Mouse (Mus musculus) forebrain, embryonic 11.5 days (tissue): Measurements from ENCODE around the gene Hoxa9. TPM values are rescaled to one million over a fixed set of nuclear protein-coding genes. Genes with fewer than 3 reads are reported as not detected.

ENCODE experiments used
- ATAC-seq: fragments of 200-750 bp; cut with Nextera tagmentation; replicated peaks from 2 replicates; pipeline ENCODE4 v1.8.0; 2017; ENCODE audit warnings: moderate TSS enrichment; ENCODE audit not compliant: low FRiP score
- DNase-seq: peaks from one replicate; pipeline ENCODE4 v3.0.0-alpha.2; 2017; ENCODE audit warnings: low spot score
- H3K27ac ChIP-seq: fragments of 300-500 bp; sonication (generic); 2 replicates; pipeline ENCODE4 v1.5.1; 2014; ENCODE audit warnings: low read depth, low read length
- H3K27me3 ChIP-seq: fragments of 300-500 bp; sonication (generic); 2 replicates; pipeline ENCODE4 v1.6.1; 2014; ENCODE audit warnings: mild to moderate bottlenecking, low read length, mixed read lengths; ENCODE audit not compliant: control insufficient read depth, insufficient read depth
- H3K36me3 ChIP-seq: fragments of 300-500 bp; sonication (generic); 2 replicates; pipeline ENCODE4 v1.6.1; 2014; ENCODE audit warnings: mild to moderate bottlenecking, low read length, moderate library complexity, mixed read lengths; ENCODE audit not compliant: control insufficient read depth, insufficient read depth
- H3K4me1 ChIP-seq: fragments of 300-500 bp; sonication (generic); replicated peaks from 2 replicates; pipeline ENCODE4 v1.6.1; 2014; ENCODE audit warnings: low read length, mixed read lengths; ENCODE audit not compliant: control insufficient read depth, insufficient read depth
- H3K4me2 ChIP-seq: fragments of 300-500 bp; sonication (generic); 2 replicates; pipeline ENCODE4 v1.6.1; 2014; ENCODE audit warnings: low read depth, mild to moderate bottlenecking, low read length, moderate library complexity, mixed read lengths; ENCODE audit not compliant: severe bottlenecking
- H3K4me3 ChIP-seq: fragments of 300-500 bp; sonication (generic); 2 replicates; pipeline ENCODE4 v1.5.1; 2014; ENCODE audit warnings: low read depth, low read length
- H3K9ac ChIP-seq: fragments of 300-500 bp; sonication (generic); 2 replicates; pipeline ENCODE4 v1.6.1; 2014; ENCODE audit warnings: low read length
- H3K9me3 ChIP-seq: fragments of 300-500 bp; sonication (generic); 2 replicates; pipeline ENCODE4 v1.6.1; 2016; ENCODE audit warnings: low read length, mixed read lengths; ENCODE audit not compliant: control insufficient read depth
- WGBS: fragments of 180-500 bp; shearing (Covaris S2); extraction: QIAGEN DNeasy Blood & Tissue Kit; methylation state at CpG from one replicate; pipeline ENCODE4 v1.1.7; 2014; 5-methylcytosine and 5-hydroxymethylcytosine counted together
- polyA plus RNA-seq: library from polyadenylated mRNA; unstranded; fragments of >200 nt; fragmentation: Nextera tagmentation; extraction: Ambion mirVana; gene quantifications from 2 replicates; pipeline ENCODE4 v1.2.1, GENCODE M21; 2014

The Hoxa9 gene
- polyA plus RNA-seq, 1 experiment from 2014 or later = not detected

GRCm38 (mm10) chr6:52270494-52271480 lies 39.9 kb upstream of the Hoxa9 start:
- no peak for ATAC-seq
- peak; percentile 80 for DNase-seq
- H3K36me3 ChIP-seq = no peaks in the 10 kb centered on the region
- H3K9me3 ChIP-seq = no peaks in the 10 kb centered on the region
- H3K4me2 ChIP-seq = no peak overlapping the region
- H3K27me3 ChIP-seq = peaks cover 95% of the 10 kb centered on the region
- H3K4me3 ChIP-seq = no peak overlapping the region
- H3K27ac ChIP-seq = no peak overlapping the region
- H3K9ac ChIP-seq = no peak overlapping the region
- WGBS = 5% methylated on average over 23 of the region's 23 CpGs
- H3K4me1 ChIP-seq = no peaks in the 10 kb centered on the region

GRCm38 (mm10) chr6:52268756-52269155 lies 37.9 kb upstream of the Hoxa9 start:
- H3K9ac ChIP-seq = no peak overlapping the region
- 4% methylated on average over 3 of the region's 3 CpGs for WGBS
- ATAC-seq (no peak), DNase-seq (peak; percentile 43)
- H3K4me2 ChIP-seq = no peak overlapping the region
- H3K4me1 ChIP-seq = no peaks in the 10 kb centered on the region
- H3K4me3 ChIP-seq = no peak overlapping the region
- H3K9me3 ChIP-seq = no peaks in the 10 kb centered on the region
- no peak overlapping the region for H3K27ac ChIP-seq
- H3K27me3 ChIP-seq = peaks cover 95% of the 10 kb centered on the region
- no peaks in the 10 kb centered on the region for H3K36me3 ChIP-seq

- H3K27me3 ChIP-seq = peaks cover 95% of the 10 kb centered on the region
- DNase-seq (peak; percentile 39), ATAC-seq (no peak)
- no peak overlapping the region for H3K27ac ChIP-seq
- no peaks in the 10 kb centered on the region for H3K4me1 ChIP-seq
- 2% methylated on average over 7 of the region's 7 CpGs for WGBS
- no peaks in the 10 kb centered on the region for H3K36me3 ChIP-seq
- no peak overlapping the region for H3K9ac ChIP-seq
- H3K9me3 ChIP-seq = no peaks in the 10 kb centered on the region
- H3K4me3 ChIP-seq = no peak overlapping the region
- H3K4me2 ChIP-seq = no peak overlapping the region
Observed at GRCm38 (mm10) chr6:52268341-52268740, 37.5 kb upstream of the Hoxa9 start.

GRCm38 (mm10) chr6:52267691-52268090 lies 36.8 kb upstream of the Hoxa9 start:
- no peak for ATAC-seq
- H3K27ac ChIP-seq = no peak overlapping the region
- 3% methylated on average over 3 of the region's 3 CpGs for WGBS
- no peak overlapping the region for H3K4me2 ChIP-seq
- peak; percentile 41 for DNase-seq
- H3K36me3 ChIP-seq = no peaks in the 10 kb centered on the region
- H3K9ac ChIP-seq = no peak overlapping the region
- no peaks in the 10 kb centered on the region for H3K9me3 ChIP-seq
- H3K27me3 ChIP-seq = peaks cover 95% of the 10 kb centered on the region
- no peak overlapping the region for H3K4me3 ChIP-seq
- H3K4me1 ChIP-seq = no peaks in the 10 kb centered on the region

GRCm38 (mm10) chr6:52267221-52267620 lies 36.3 kb upstream of the Hoxa9 start:
- Histone ChIP-seq H3K27me3 (peaks cover 95% of the 10 kb centered on the region), H3K4me2 (no peak overlapping the region), H3K9ac (no peak overlapping the region), H3K9me3 (no peaks in the 10 kb centered on the region), H3K4me3 (no peak overlapping the region), H3K36me3 (no peaks in the 10 kb centered on the region), H3K27ac (no peak overlapping the region), H3K4me1 (0 out of 2 replicates have a peak, but pooled peaks cover 2% of the 10 kb centered on the region)
- DNase-seq (peak; percentile 24), ATAC-seq (no peak)
- 14% methylated on average over 5 of the region's 5 CpGs for WGBS

GRCm38 (mm10) chr6:52266666-52266985 lies 35.7 kb upstream of the Hoxa9 start:
- Histone ChIP-seq H3K9ac (no peak overlapping the region), H3K4me1 (0 out of 2 replicates have a peak, but pooled peaks cover 2% of the 10 kb centered on the region), H3K36me3 (no peaks in the 10 kb centered on the region), H3K27me3 (peaks cover 97% of the 10 kb centered on the region), H3K4me2 (no peak overlapping the region), H3K27ac (no peak overlapping the region), H3K4me3 (no peak overlapping the region), H3K9me3 (no peaks in the 10 kb centered on the region)
- DNase-seq (peak; percentile 47), ATAC-seq (no peak)
- under 1% methylated on average over 9 of the region's 9 CpGs for WGBS

GRCm38 (mm10) chr6:52265913-52266665 lies 35.2 kb upstream of the Hoxa9 start:
- no peaks in the 10 kb centered on the region for H3K36me3 ChIP-seq
- no peak overlapping the region for H3K9ac ChIP-seq
- ATAC-seq (no peak), DNase-seq (peak; percentile 54)
- H3K4me2 ChIP-seq = no peak overlapping the region
- 0 out of 2 replicates have a peak, but pooled peaks cover 2% of the 10 kb centered on the region for H3K4me1 ChIP-seq
- WGBS = under 1% methylated on average over 19 of the region's 19 CpGs
- H3K9me3 ChIP-seq = no peaks in the 10 kb centered on the region
- H3K4me3 ChIP-seq = no peak overlapping the region
- H3K27me3 ChIP-seq = peaks cover 96% of the 10 kb centered on the region
- no peak overlapping the region for H3K27ac ChIP-seq

- Histone ChIP-seq H3K4me2 (no peak overlapping the region), H3K9me3 (no peaks in the 10 kb centered on the region), H3K4me1 (peaks cover 5% of the 10 kb centered on the region; the same call in 1 of the 2 replicates), H3K9ac (no peak overlapping the region), H3K4me3 (no peak overlapping the region), H3K36me3 (no peaks in the 10 kb centered on the region), H3K27ac (no peak overlapping the region), H3K27me3 (peaks cover 96% of the 10 kb centered on the region)
- no peak for ATAC-seq
- DNase-seq = peak; percentile 53
- WGBS = under 1% methylated on average over 18 of the region's 18 CpGs
Observed at GRCm38 (mm10) chr6:52265306-52265912, 34.5 kb upstream of the Hoxa9 start.
